17 mouse cellular contexts compared by ENCODE assay signal in the genomic region with DNA sequence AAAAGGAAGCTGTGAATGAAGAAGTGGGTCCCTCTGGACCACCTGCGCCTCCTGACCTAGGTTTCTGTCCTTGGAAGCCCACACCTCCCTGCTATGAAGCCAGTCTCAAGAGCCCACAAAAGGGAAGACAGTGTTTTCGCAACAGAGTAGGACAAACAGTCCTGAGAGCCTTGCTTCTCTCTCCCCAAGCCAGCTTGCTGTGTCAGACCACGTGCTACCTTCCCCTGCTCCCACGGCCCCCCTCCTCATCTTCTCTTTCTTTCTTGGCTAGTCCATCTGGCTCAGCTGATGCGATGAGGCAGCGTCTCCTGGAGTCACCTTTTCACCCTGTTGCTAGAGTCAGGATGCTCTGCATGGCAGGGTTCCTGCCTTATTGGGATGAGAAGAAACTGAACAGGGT.
A peak's percentile ranks its signal among the peaks of the same experiment; 100 is the strongest.
DNase-seq lines count a peak whose midpoint lies in the region; ATAC-seq lines count a peak whose summit lies in the region.
"Had no signal": no experiment of that assay in that cellular context is flagged by ENCODE, and none has a peak within 500 bp of the region (broad histone marks: within the 10 kb centered on the region; RNA-seq: fewer than 3 reads in every experiment).

No protein-coding gene starts in this region.

- WGBS in limb, embryonic 13.5 days = 45% methylated on average over 6 of the region's 6 CpGs

- ATAC-seq in limb, embryonic 13.5 days (ENCODE audit: low FRiP score, low read depth) = no peak
- ATAC-seq in frontal cortex, adult (ENCODE audit: low TSS enrichment) = no peak
- ATAC-seq: intestine, embryonic 15.5 days had no signal

- DNase-seq in cerebellum, postnatal 10 days = peak; percentile 55 to 58
- DNase-seq in cerebellum, adult 11-12 months = no peak
- peak; percentile 17 for DNase-seq in left cerebral cortex, postnatal 4 days
- no peak for DNase-seq in left cerebral cortex, adult 11 months (ENCODE audit: low spot score)
- DNase-seq in NIH3T3 (ENCODE audit: low read depth) = peak; percentile 30
- no peak for DNase-seq in urinary bladder, postnatal 25 days (ENCODE audit: low spot score)
- DNase-seq: adrenal gland, postnatal 14 days; heart, adult 11 months; kidney, postnatal 14 days; layer of hippocampus, postnatal 36 days; liver; lung, postnatal 4 days had no signal

- H3K27me3 ChIP-seq in limb, embryonic 13.5 days = no peaks in the 10 kb centered on the region
- H3K27me3 ChIP-seq: forebrain, embryonic 12.5 days; intestine, embryonic 15.5 days had no signal

- H3K4me2 ChIP-seq in limb, embryonic 13.5 days (replicated peaks) = 0 out of 2 replicates have a peak overlapping the region, but pooled peaks have one; percentile 7
- H3K4me2 ChIP-seq: forebrain, embryonic 12.5 days; intestine, embryonic 15.5 days had no signal

- intact Hi-C loops in left cerebral cortex, postnatal 4 days (cut with DNase I) = no loop called here

- H3K9me3 ChIP-seq in limb, embryonic 13.5 days = no peaks in the 10 kb centered on the region
- H3K9me3 ChIP-seq: forebrain, embryonic 12.5 days; intestine, embryonic 15.5 days had no signal

- no peak overlapping the region for H3K27ac ChIP-seq in limb, embryonic 13.5 days
- H3K27ac ChIP-seq: forebrain, embryonic 12.5 days; intestine, embryonic 15.5 days had no signal

- H3K4me3 ChIP-seq in limb, embryonic 13.5 days = no peak overlapping the region
- H3K4me3 ChIP-seq: forebrain, embryonic 12.5 days; intestine, embryonic 15.5 days; myocyte had no signal

- H3K9ac ChIP-seq in limb, embryonic 13.5 days = no peak overlapping the region
- H3K9ac ChIP-seq: forebrain, embryonic 12.5 days; intestine, embryonic 15.5 days had no signal

- peaks cover 22% of the 10 kb centered on the region for H3K4me1 ChIP-seq in limb, embryonic 13.5 days
- H3K4me1 ChIP-seq: intestine, embryonic 15.5 days had no signal

- no peaks in the 10 kb centered on the region for H3K36me3 ChIP-seq in limb, embryonic 13.5 days
- H3K36me3 ChIP-seq: forebrain, embryonic 12.5 days; intestine, embryonic 15.5 days had no signal

Comparison
In these comparisons a context has a peak if more than half of its experiments do, and no peak if none do; other contexts are left out.
1. DNase-seq: peak in cerebellum, postnatal 10 days (2 of 2), left cerebral cortex, postnatal 4 days (single experiment) and NIH3T3 (single experiment); none in cerebellum, adult 11-12 months (single experiment), left cerebral cortex, adult 11 months (single experiment) and urinary bladder, postnatal 25 days (single experiment).